Mouse (Mus musculus) layer of hippocampus, postnatal 14 days (tissue): ENCODE results near the gene Mthfd1. TPM values are rescaled to one million over a fixed set of nuclear protein-coding genes. Genes with fewer than 3 reads are reported as not detected.

ENCODE experiments used
- DNase-seq, 2 experiments: peaks; one replicate each; pipeline ENCODE4 v3.0.0; 2021 to 2022; ENCODE audit warnings: low spot score in 2 of 2, mixed read lengths in 1 of 2
- total RNA-seq, 2 experiments: library from RNA; stranded (reverse); gene quantifications; 2 replicates each; pipeline ENCODE4 v1.2.3; 2021

Gene Mthfd1
- total RNA-seq, 2 experiments from 2014 or later, result 41.8 to 44.0 TPM

GRCm38 (mm10) chr12:76341080-76341479 lies 86.0 kb downstream of the Mthfd1 start:
- DNase-seq, result peak; percentile 46 to 83

- DNase-seq, result no peak
Observed at GRCm38 (mm10) chr12:76345759-76346455, 90.8 kb downstream of the Mthfd1 start.

GRCm38 (mm10) chr12:76349680-76350220 lies 94.7 kb downstream of the Mthfd1 start:
- DNase-seq, result no peak

GRCm38 (mm10) chr12:76360868-76361267 lies 105.8 kb downstream of the Mthfd1 start:
- no peak for DNase-seq

GRCm38 (mm10) chr12:76361405-76362302 lies 106.6 kb downstream of the Mthfd1 start:
- no peak for DNase-seq

GRCm38 (mm10) chr12:76362303-76362676 lies 107.2 kb downstream of the Mthfd1 start:
- no peak for DNase-seq

- no peak for DNase-seq
Observed at GRCm38 (mm10) chr12:76366276-76366675, 111.2 kb downstream of the Mthfd1 start.

GRCm38 (mm10) chr12:76367096-76367995 lies 112.2 kb downstream of the Mthfd1 start:
- DNase-seq, result no peak

GRCm38 (mm10) chr12:76368201-76368789 lies 113.2 kb downstream of the Mthfd1 start:
- no peak for DNase-seq

- DNase-seq, result peak; percentile 16 to 48
Observed at GRCm38 (mm10) chr12:76368790-76369205, 113.7 kb downstream of the Mthfd1 start.

Other genes with a start within 250 kb of the Mthfd1 start
- gene Esr2, start 78.0 kb upstream of the Mthfd1 start, total RNA-seq, result under 1 TPM; 0.12 to 0.21 TPM
- gene Tex21, start 8.6 kb upstream of the Mthfd1 start, total RNA-seq, result not detected
- gene Akap5, start 69.6 kb downstream of the Mthfd1 start, total RNA-seq, result 10 to 100 TPM; 57.5 to 60.4 TPM
- 10 to 100 TPM; 19.2 to 22.2 TPM for gene Zbtb25, start 114.3 kb downstream of the Mthfd1 start, total RNA-seq
- 1 to 10 TPM; 7.0 TPM for gene Zbtb1, start 115.0 kb downstream of the Mthfd1 start, total RNA-seq
- 100 to 1,000 TPM; 109 to 128 TPM for gene Hspa2, start 148.9 kb downstream of the Mthfd1 start, total RNA-seq
- gene Ppp1r36, start 162.2 kb downstream of the Mthfd1 start, total RNA-seq, result 1 to 10 TPM; 1.1 to 3.0 TPM